Mouse (Mus musculus): ENCODE results near the gene Mfsd7a.
A peak's percentile ranks its signal among the peaks of the same experiment; 100 is the strongest.

Mfsd7a gene

DNA sequence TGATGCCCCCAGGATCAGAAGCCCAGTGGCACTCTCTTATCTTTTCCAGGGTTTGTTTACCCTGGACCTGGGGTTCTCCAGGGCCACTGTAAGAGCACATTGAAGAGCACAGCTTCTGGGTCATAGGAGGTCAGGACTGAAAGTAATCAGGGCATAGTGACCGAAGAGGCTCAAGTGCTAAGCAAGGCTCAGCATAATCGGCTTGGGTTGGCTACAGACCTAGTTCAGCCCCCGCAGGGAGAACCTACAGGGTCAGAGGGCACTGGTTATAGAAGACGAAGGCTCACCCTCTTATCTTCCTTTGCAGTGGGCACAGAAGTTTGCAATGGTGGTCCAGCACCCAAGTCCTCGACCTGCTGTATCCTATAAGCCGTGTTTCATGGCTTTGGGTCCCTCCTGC lies 17.5 kb downstream of the Mfsd7a start:
- DNase-seq: no peak

DNA sequence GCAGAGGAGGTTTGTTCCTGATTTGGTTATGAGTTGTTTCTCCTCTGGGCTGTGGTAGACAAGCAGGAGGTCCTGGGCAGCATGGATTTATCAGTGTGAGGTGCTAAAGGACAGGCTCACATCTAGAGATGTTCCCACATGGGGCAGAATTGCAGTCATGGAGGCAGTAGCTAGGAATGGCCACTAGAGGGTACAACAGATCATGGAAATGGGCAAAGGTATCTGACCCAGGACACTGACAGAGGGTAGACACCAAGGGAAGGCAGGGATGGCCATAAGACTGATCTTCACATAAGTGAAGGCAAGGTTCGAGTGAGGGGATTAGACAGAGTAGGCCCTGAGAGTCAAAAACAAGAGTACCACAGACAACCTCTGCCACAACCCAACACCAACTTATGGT lies 21.5 kb downstream of the Mfsd7a start:
- peak in 1 of 2 experiments; percentile 13 for DNase-seq

DNA sequence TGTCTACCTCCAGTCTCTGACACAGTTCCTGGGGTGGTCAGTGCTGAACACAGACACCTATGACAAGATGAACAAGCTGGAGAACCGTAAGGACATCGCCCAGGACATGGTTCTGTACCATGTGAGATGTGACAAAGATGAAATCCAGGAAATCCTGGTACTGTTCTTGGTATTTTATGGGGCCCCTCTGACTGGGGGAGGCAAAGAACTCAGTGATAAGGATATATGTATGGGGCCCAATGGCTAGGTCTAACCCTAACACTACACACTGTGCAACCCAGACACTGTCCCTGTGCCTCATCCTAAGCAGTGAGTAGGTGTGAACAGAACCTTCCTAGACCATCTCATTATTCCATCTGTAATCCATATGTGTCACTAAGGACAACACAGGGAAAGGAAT lies 25.3 kb downstream of the Mfsd7a start:
- DNase-seq: no peak

DNA sequence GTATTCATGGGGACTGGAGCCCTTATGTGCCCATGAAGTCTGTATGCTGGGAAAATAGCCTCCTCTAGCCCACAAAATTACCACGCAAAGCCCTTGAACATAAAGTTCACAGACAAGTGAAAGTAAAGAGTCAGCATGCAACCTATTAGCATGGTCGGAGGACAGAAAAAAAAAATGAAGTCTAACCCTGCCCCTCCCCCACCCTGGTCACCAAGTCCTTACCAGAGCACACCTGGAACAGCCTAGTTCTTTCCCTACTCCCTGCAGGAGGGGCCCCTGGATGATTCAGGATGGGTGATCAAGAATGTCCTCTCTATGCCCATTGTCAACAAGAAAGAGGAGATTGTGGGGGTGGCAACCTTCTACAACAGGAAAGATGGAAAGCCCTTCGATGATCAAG lies 25.9 kb downstream of the Mfsd7a start:
- DNase-seq: no peak

DNA sequence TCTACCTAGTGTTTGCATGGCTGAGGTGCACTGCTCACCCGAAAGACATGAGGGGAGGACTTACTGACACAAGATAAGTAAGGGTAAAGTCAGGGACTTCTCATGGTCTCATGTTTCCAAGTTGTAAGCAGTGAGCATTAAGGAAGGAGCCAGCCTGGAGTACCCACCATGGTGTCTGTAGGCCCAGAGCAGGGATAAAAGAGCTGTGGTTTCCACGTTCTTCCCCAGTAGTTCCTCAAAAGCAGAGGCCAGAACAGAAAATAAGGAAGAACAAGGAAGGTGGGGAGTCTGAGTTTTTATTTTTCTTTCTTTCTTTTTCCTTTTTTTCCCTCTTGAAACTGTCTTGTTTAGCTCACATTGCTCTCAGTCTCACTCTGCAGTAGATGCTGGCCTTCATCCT lies 34.0 kb downstream of the Mfsd7a start:
- DNase-seq: no peak

DNA sequence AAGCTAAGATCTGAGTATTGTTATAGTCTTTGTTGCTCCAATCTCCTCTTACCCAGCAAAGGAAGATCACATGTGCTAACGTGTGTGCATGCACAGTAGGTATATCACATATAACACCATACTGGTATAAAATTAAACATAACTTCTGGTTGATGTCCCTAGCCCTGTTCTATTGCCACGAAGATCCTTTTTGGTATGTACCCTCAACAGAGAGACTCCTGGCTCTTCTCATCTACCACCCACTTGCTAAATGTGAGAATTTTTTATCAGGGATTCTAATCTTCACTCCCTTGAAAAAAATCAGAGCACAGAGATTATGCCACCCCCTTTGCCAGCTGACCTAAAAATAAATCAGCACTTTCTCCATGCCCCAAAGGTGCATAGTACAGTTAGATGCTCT lies 41.7 kb downstream of the Mfsd7a start:
- DNase-seq: no peak

DNA sequence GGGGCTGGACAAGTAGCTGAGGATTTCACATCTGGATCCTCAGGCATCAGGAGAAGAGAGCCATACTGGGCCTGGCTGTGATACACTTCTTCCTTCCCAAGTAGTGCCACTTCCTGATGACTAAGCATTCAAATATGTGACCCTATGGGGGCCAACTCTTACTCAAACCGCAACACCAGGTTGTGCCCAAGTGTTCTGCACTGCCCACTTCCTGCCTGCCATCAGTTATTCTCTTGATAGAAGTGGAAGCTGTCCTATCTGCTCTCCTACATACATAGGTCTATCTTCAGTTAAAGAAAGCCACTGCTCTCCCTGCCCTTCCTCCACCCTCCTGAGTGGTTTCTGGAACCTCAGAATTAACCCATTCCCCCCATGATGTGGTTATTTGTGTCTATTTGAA lies 43.2 kb downstream of the Mfsd7a start:
- no peak for DNase-seq

DNA sequence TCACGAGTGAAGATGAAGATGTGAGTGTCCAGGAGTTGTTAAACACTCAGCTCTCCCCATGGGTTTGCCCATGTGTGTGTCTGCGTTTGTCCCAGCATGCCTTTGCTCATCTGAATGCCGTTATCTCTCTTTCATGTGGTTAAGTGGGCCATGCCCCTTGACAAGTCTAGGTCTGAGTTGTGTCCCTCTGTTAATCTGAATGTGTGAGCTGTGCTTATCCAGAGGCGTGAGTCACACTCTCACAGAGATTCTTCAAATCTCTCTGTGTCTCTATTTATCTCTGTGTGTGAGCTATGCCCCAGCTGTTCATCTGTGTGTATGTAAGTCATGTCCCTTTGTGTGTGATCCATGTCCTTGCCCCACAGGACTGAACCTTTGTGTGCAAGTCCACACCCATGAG lies 45.2 kb downstream of the Mfsd7a start:
- no peak for DNase-seq
